Mouse (Mus musculus) midbrain, embryonic 11.5 days (tissue): ENCODE measurements around the gene Sbsn. TPM values are rescaled to one million over a fixed set of nuclear protein-coding genes. Genes with fewer than 3 reads are reported as not detected.

ENCODE experiments used
- ATAC-seq: fragments of 200-750 bp; cut with Nextera tagmentation; 2 replicates; pipeline ENCODE4 v1.8.0; 2017; ENCODE audit warnings: moderate TSS enrichment, moderate library complexity; ENCODE audit not compliant: low FRiP score
- DNase-seq: peaks from one replicate; pipeline ENCODE4 v3.0.0; 2015; ENCODE audit warnings: low spot score; ENCODE audit errors: missing footprints
- H3K27ac ChIP-seq: fragments of 300-500 bp; sonication (generic); 2 replicates; pipeline ENCODE4 v1.5.1; 2014; ENCODE audit warnings: low read depth, low read length
- H3K27me3 ChIP-seq: fragments of 300-500 bp; sonication (generic); 2 replicates; pipeline ENCODE4 v1.6.1; 2014; ENCODE audit warnings: mild to moderate bottlenecking, low read length, moderate library complexity, mixed read lengths; ENCODE audit not compliant: control insufficient read depth, insufficient read depth
- H3K36me3 ChIP-seq: fragments of 300-500 bp; sonication (generic); 2 replicates; pipeline ENCODE4 v1.6.1; 2014; ENCODE audit warnings: mild to moderate bottlenecking, low read length, moderate library complexity, mixed read lengths; ENCODE audit not compliant: control insufficient read depth, insufficient read depth
- H3K4me1 ChIP-seq: fragments of 300-500 bp; sonication (generic); 2 replicates; pipeline ENCODE4 v1.6.1; 2014; ENCODE audit warnings: low read length; ENCODE audit not compliant: control insufficient read depth, insufficient read depth
- H3K4me2 ChIP-seq: fragments of 300-500 bp; sonication (generic); 2 replicates; pipeline ENCODE4 v1.6.1; 2014; ENCODE audit warnings: mild to moderate bottlenecking, moderate library complexity
- H3K4me3 ChIP-seq: fragments of 300-500 bp; sonication (generic); 2 replicates; pipeline ENCODE4 v1.5.1; 2014; ENCODE audit warnings: low read depth, low read length
- H3K9ac ChIP-seq: fragments of 300-500 bp; sonication (generic); 2 replicates; pipeline ENCODE4 v1.6.1; 2014; ENCODE audit warnings: low read length
- H3K9me3 ChIP-seq: fragments of 300-500 bp; sonication (generic); 2 replicates; pipeline ENCODE4 v1.6.1; 2016; ENCODE audit warnings: low read length; ENCODE audit not compliant: control insufficient read depth
- whole genome bisulfite sequencing: fragments of 180-500 bp; shearing (Covaris S2); extraction: QIAGEN DNeasy Blood & Tissue Kit; methylation state at CpG from one replicate; pipeline ENCODE4 v1.1.7; 2014; 5-methylcytosine and 5-hydroxymethylcytosine counted together
- polyA plus RNA-seq: library from polyadenylated mRNA; unstranded; fragments of >200 nt; fragmentation: Nextera tagmentation; extraction: Ambion mirVana; gene quantifications from 2 replicates; pipeline ENCODE4 v1.2.1, GENCODE M21; 2014

Gene Sbsn
- polyA plus RNA-seq, 1 experiment from 2014 or later, result 1.1 TPM

DNA sequence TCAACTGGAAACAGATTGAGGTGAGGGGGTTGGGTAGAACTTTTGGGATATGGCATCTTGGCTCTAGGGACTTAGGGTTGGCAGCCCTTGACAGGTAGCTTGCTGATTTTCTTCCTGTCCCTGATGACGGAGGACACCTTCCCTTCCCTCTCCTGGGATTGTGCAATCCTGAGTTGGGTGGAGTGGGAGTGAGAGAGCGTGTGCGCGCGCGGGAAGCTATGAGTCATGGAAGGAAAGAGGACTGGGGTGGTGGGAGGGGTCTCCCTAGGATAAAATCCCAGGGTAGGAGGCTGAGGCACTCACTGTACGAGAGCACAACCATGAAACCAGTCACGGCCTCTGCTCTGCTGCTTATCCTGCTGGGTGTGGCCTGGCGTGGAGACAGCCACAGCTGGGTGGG, 24.8 kb downstream of the Sbsn start:
- H3K9ac ChIP-seq, result no peak overlapping the region
- H3K4me1 ChIP-seq, result no peaks in the 10 kb centered on the region
- no peak overlapping the region for H3K4me2 ChIP-seq
- no peaks in the 10 kb centered on the region for H3K36me3 ChIP-seq
- DNase-seq (no peak), ATAC-seq (no peak)
- H3K4me3 ChIP-seq, result no peak overlapping the region
- no peak overlapping the region for H3K27ac ChIP-seq
- H3K27me3 ChIP-seq, result no peaks in the 10 kb centered on the region
- no peaks in the 10 kb centered on the region for H3K9me3 ChIP-seq
- WGBS, result 91% methylated on average over 9 of the region's 9 CpGs

- Histone ChIP-seq H3K27me3 (no peaks in the 10 kb centered on the region), H3K36me3 (no peaks in the 10 kb centered on the region), H3K4me2 (no peak overlapping the region), H3K4me1 (no peaks in the 10 kb centered on the region), H3K9ac (no peak overlapping the region), H3K27ac (no peak overlapping the region), H3K9me3 (no peaks in the 10 kb centered on the region), H3K4me3 (no peak overlapping the region)
- DNase-seq (no peak), ATAC-seq (no peak)
- 44% methylated on average over 7 of the region's 7 CpGs for WGBS
Observed at GRCm38 (mm10) chr7:30777081-30777579, 25.9 kb downstream of the Sbsn start.

DNA sequence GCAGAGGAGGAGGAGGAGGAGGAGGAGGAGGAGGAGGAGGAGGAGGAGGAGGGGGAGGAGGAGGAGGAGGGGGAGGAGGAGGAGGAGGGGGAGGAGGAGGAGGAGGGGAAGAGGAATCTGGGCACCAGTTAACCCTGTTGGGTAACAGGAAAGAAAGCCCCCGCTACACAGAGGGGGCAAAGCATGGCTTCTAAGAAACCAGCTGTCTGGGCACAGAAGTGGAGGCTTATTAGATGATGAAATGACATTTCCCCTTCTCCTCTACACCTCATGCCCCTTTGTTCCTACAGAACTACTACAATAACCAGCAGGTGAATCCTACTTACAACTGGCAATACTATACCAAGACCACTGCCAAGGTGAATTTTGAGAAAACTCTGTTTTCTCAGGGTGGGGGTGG, 26.6 kb downstream of the Sbsn start:
- ATAC-seq, result no peak
- Histone ChIP-seq H3K36me3 (no peaks in the 10 kb centered on the region), H3K27ac (no peak overlapping the region), H3K4me3 (no peak overlapping the region), H3K4me2 (no peak overlapping the region), H3K9me3 (no peaks in the 10 kb centered on the region), H3K27me3 (no peaks in the 10 kb centered on the region), H3K9ac (no peak overlapping the region), H3K4me1 (no peaks in the 10 kb centered on the region)
- 64% methylated on average over 1 of the region's 1 CpGs for WGBS
- no peak for DNase-seq

DNA sequence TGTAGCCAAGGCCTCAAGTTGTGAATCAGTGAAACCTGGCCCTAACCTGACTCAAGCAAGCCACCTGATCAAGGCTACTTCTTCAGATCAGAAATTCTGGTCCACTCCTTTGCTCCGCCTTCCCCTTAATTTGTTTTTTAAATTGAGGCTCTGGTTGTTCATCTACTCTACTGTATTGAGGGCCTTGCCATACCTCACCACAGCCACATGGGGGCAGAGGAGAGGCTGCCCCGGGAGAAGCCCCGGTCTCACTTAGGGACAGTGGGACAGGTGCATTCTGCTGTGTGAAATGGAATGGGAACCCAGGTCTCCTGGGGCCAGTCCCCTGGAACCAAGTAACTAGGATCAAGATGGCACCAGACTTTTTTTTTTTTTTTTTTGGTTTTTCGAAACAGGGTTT, 30.5 kb downstream of the Sbsn start:
- Histone ChIP-seq H3K4me1 (no peaks in the 10 kb centered on the region), H3K4me3 (no peak overlapping the region), H3K9ac (no peak overlapping the region), H3K27ac (no peak overlapping the region), H3K27me3 (no peaks in the 10 kb centered on the region), H3K9me3 (no peaks in the 10 kb centered on the region), H3K36me3 (no peaks in the 10 kb centered on the region), H3K4me2 (no peak overlapping the region)
- WGBS, result 79% methylated on average over 4 of the region's 4 CpGs
- ATAC-seq (no peak), DNase-seq (no peak)

GRCm38 (mm10) chr7:30782658-30783057, 31.4 kb downstream of the Sbsn start:
- Histone ChIP-seq H3K36me3 (no peaks in the 10 kb centered on the region), H3K9me3 (no peaks in the 10 kb centered on the region), H3K27ac (no peak overlapping the region), H3K4me3 (no peak overlapping the region), H3K27me3 (no peaks in the 10 kb centered on the region), H3K4me1 (no peaks in the 10 kb centered on the region), H3K4me2 (no peak overlapping the region), H3K9ac (no peak overlapping the region)
- no peak for DNase-seq
- 82% methylated on average over 3 of the region's 3 CpGs for WGBS
- no peak for ATAC-seq

GRCm38 (mm10) chr7:30785154-30785553, 33.9 kb downstream of the Sbsn start:
- no peaks in the 10 kb centered on the region for H3K9me3 ChIP-seq
- DNase-seq (no peak), ATAC-seq (no peak)
- no peak overlapping the region for H3K9ac ChIP-seq
- H3K36me3 ChIP-seq, result no peaks in the 10 kb centered on the region
- no peak overlapping the region for H3K4me3 ChIP-seq
- no peaks in the 10 kb centered on the region for H3K4me1 ChIP-seq
- H3K27ac ChIP-seq, result no peak overlapping the region
- H3K27me3 ChIP-seq, result no peaks in the 10 kb centered on the region
- H3K4me2 ChIP-seq, result no peak overlapping the region
- 68% methylated on average over 1 of the region's 1 CpGs for WGBS

DNA sequence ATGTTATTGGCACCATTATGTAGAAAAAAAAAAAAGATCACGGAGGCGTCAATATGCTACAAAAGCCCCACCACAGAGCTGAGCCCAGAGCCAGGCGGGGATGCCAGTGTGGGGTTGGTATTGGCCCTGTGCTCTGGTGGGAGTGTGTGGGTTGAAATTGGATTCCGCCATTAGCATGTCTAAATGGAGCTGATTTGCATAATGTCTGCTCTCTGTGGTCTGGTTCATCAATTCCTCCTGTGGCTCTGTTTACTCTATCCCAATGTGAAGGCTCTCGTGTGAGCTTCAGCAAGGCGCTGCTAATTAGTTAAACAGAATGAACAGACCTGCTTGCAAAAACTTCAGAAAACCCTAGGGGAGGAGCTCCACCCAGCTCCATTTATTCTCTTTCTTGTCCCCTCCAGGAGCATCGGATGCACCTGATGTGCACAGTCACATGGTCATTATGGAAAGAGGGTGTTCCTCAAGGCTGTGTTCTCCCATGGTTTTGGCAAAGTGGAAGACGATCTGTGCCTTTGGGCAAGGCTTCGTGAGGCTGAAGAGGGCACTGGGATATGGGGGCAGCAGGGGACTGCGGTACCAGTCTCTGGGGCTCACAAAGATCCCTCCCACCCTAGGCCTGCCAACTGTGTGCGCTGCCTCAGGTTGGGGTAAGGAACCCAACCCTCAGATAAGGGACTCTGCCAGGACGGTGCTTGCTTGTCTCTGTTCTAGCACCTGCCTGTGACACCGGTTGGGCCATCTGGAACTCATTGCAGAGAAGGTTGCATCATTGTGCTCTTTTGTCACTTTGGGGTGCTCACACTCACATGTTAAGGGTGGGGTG, 34.7 kb downstream of the Sbsn start:
- ATAC-seq, result peak; percentile 42; the same call in 1 of the 2 replicates
- Histone ChIP-seq H3K9me3 (no peaks in the 10 kb centered on the region), H3K4me1 (no peaks in the 10 kb centered on the region), H3K4me2 (no peak overlapping the region), H3K4me3 (no peak overlapping the region), H3K27me3 (no peaks in the 10 kb centered on the region), H3K36me3 (no peaks in the 10 kb centered on the region), H3K9ac (no peak overlapping the region), H3K27ac (no peak overlapping the region)
- no peak for DNase-seq
- WGBS, result 78% methylated on average over 13 of the region's 13 CpGs

- Histone ChIP-seq H3K4me3 (no peak within 1 kb of the TSS), H3K4me2 (no peak within 1 kb of the TSS), H3K36me3 (no peaks in the 10 kb centered on the region), H3K9ac (no peak within 1 kb of the TSS), H3K27ac (no peak within 1 kb of the TSS), H3K9me3 (no peaks in the 10 kb centered on the region), H3K4me1 (no peaks in the 10 kb centered on the region), H3K27me3 (no peaks in the 10 kb centered on the region)
- no peak for ATAC-seq
- DNase-seq, result no peak
- 53% methylated on average over 15 of the region's 15 CpGs for WGBS
Observed at GRCm38 (mm10) chr7:30787377-30788022, 36.2 kb downstream of the Sbsn start, which contains the start of gene Krtdap. Gene Krtdap (plus strand): TSS chr7:30787896.

GRCm38 (mm10) chr7:30790141-30790540, 38.9 kb downstream of the Sbsn start:
- H3K36me3 ChIP-seq, result no peaks in the 10 kb centered on the region
- DNase-seq (no peak), ATAC-seq (no peak)
- no peaks in the 10 kb centered on the region for H3K27me3 ChIP-seq
- H3K4me2 ChIP-seq, result no peak overlapping the region
- H3K4me3 ChIP-seq, result no peak overlapping the region
- WGBS, result 78% methylated on average over 10 of the region's 10 CpGs
- H3K4me1 ChIP-seq, result no peaks in the 10 kb centered on the region
- H3K27ac ChIP-seq, result no peak overlapping the region
- no peaks in the 10 kb centered on the region for H3K9me3 ChIP-seq
- no peak overlapping the region for H3K9ac ChIP-seq
